Mouse (Mus musculus): ENCODE data around the gene Tor2a. TPM values are rescaled to one million over a fixed set of nuclear protein-coding genes. Genes with fewer than 3 reads are reported as not detected.

Gene Tor2a
- polyA plus RNA-seq (2014; fragmentation: Illumina TruSeq; extraction: RNeasy Lipid Tissue Mini Kit (QIAGEN cat#74804); ENCODE audit: low read depth, low replicate concordance), result 0.64 TPM

GRCm38 (mm10) chr2:32757056-32757845, at the start of gene Tor2a:
Tor2a (plus strand) TSS chr2:32757234.

GRCm38 (mm10) chr2:32712934-32713817, 43.9 kb upstream of the Tor2a start, which contains the start of gene Cdk9:
Cdk9 (minus strand) TSS chr2:32713076.

GRCm38 (mm10) chr2:32720681-32721229, 36.3 kb upstream of the Tor2a start, which contains the start of gene Sh2d3c:
Sh2d3c (plus strand) TSS chr2:32721055.

GRCm38 (mm10) chr2:32740916-32741272, 16.1 kb upstream of the Tor2a start, which contains the start of gene 6330409D20Rik:
6330409D20Rik (minus strand) TSS chr2:32741016.

GRCm38 (mm10) chr2:32775359-32776074, 18.5 kb downstream of the Tor2a start, which contains the start of the genes Ttc16 and Ptrh1:
Ttc16 (minus strand) TSS chr2:32775633.
Ptrh1 (plus strand) TSS chr2:32775786.

GRCm38 (mm10) chr2:32784048-32784681, 27.1 kb downstream of the Tor2a start, which contains the start of gene Cfap157:
Cfap157 (minus strand) TSS chr2:32784428.

Other genes with a start within 250 kb of the Tor2a start
- 8.6 TPM for gene Fam102a, start 221.9 kb upstream of the Tor2a start, polyA plus RNA-seq (2014; fragmentation: Illumina TruSeq; extraction: RNeasy Lipid Tissue Mini Kit (QIAGEN cat#74804); ENCODE audit: low read depth, low replicate concordance)
- 2.4 TPM for gene Dpm2, start 186.4 kb upstream of the Tor2a start, polyA plus RNA-seq (2014; fragmentation: Illumina TruSeq; extraction: RNeasy Lipid Tissue Mini Kit (QIAGEN cat#74804); ENCODE audit: low read depth, low replicate concordance)
- gene Pip5kl1, start 182.4 kb upstream of the Tor2a start, polyA plus RNA-seq (2014; fragmentation: Illumina TruSeq; extraction: RNeasy Lipid Tissue Mini Kit (QIAGEN cat#74804); ENCODE audit: low read depth, low replicate concordance), result not detected
- gene 9430097D07Rik, start 181.6 kb upstream of the Tor2a start, polyA plus RNA-seq (2014; fragmentation: Illumina TruSeq; extraction: RNeasy Lipid Tissue Mini Kit (QIAGEN cat#74804); ENCODE audit: low read depth, low replicate concordance), result not detected
- 0.87 TPM for gene St6galnac4, start 170.1 kb upstream of the Tor2a start, polyA plus RNA-seq (2014; fragmentation: Illumina TruSeq; extraction: RNeasy Lipid Tissue Mini Kit (QIAGEN cat#74804); ENCODE audit: low read depth, low replicate concordance)
- 7.6 TPM for gene St6galnac6, start 157.5 kb upstream of the Tor2a start, polyA plus RNA-seq (2014; fragmentation: Illumina TruSeq; extraction: RNeasy Lipid Tissue Mini Kit (QIAGEN cat#74804); ENCODE audit: low read depth, low replicate concordance)
- 9.0 TPM for gene Ak1, start 135.5 kb upstream of the Tor2a start, polyA plus RNA-seq (2014; fragmentation: Illumina TruSeq; extraction: RNeasy Lipid Tissue Mini Kit (QIAGEN cat#74804); ENCODE audit: low read depth, low replicate concordance)
- gene Eng, start 110.6 kb upstream of the Tor2a start, polyA plus RNA-seq (2014; fragmentation: Illumina TruSeq; extraction: RNeasy Lipid Tissue Mini Kit (QIAGEN cat#74804); ENCODE audit: low read depth, low replicate concordance), result 3.0 TPM
- not detected for gene Fpgs, start 53.1 kb upstream of the Tor2a start, polyA plus RNA-seq (2014; fragmentation: Illumina TruSeq; extraction: RNeasy Lipid Tissue Mini Kit (QIAGEN cat#74804); ENCODE audit: low read depth, low replicate concordance)
- 45.2 TPM for gene Cdk9, start 44.2 kb upstream of the Tor2a start, polyA plus RNA-seq (2014; fragmentation: Illumina TruSeq; extraction: RNeasy Lipid Tissue Mini Kit (QIAGEN cat#74804); ENCODE audit: low read depth, low replicate concordance)
- gene Sh2d3c, start 36.2 kb upstream of the Tor2a start, polyA plus RNA-seq (2014; fragmentation: Illumina TruSeq; extraction: RNeasy Lipid Tissue Mini Kit (QIAGEN cat#74804); ENCODE audit: low read depth, low replicate concordance), result 0.52 TPM
- not detected for gene 6330409D20Rik, start 16.2 kb upstream of the Tor2a start, polyA plus RNA-seq (2014; fragmentation: Illumina TruSeq; extraction: RNeasy Lipid Tissue Mini Kit (QIAGEN cat#74804); ENCODE audit: low read depth, low replicate concordance)
- not detected for gene Ttc16, start 18.4 kb downstream of the Tor2a start, polyA plus RNA-seq (2014; fragmentation: Illumina TruSeq; extraction: RNeasy Lipid Tissue Mini Kit (QIAGEN cat#74804); ENCODE audit: low read depth, low replicate concordance)
- 0.70 TPM for gene Ptrh1, start 18.6 kb downstream of the Tor2a start, polyA plus RNA-seq (2014; fragmentation: Illumina TruSeq; extraction: RNeasy Lipid Tissue Mini Kit (QIAGEN cat#74804); ENCODE audit: low read depth, low replicate concordance)
- gene Cfap157, start 27.2 kb downstream of the Tor2a start, polyA plus RNA-seq (2014; fragmentation: Illumina TruSeq; extraction: RNeasy Lipid Tissue Mini Kit (QIAGEN cat#74804); ENCODE audit: low read depth, low replicate concordance), result not detected
- 8.2 TPM for gene Stxbp1, start 90.0 kb downstream of the Tor2a start, polyA plus RNA-seq (2014; fragmentation: Illumina TruSeq; extraction: RNeasy Lipid Tissue Mini Kit (QIAGEN cat#74804); ENCODE audit: low read depth, low replicate concordance)
- gene Fam129b, start 118.9 kb downstream of the Tor2a start, polyA plus RNA-seq (2014; fragmentation: Illumina TruSeq; extraction: RNeasy Lipid Tissue Mini Kit (QIAGEN cat#74804); ENCODE audit: low read depth, low replicate concordance), result 0.47 TPM
- gene Rpl12, start 204.3 kb downstream of the Tor2a start, polyA plus RNA-seq (2014; fragmentation: Illumina TruSeq; extraction: RNeasy Lipid Tissue Mini Kit (QIAGEN cat#74804); ENCODE audit: low read depth, low replicate concordance), result 137 TPM
- 10.0 TPM for gene Lrsam1, start 204.4 kb downstream of the Tor2a start, polyA plus RNA-seq (2014; fragmentation: Illumina TruSeq; extraction: RNeasy Lipid Tissue Mini Kit (QIAGEN cat#74804); ENCODE audit: low read depth, low replicate concordance)
- not detected for gene Slc2a8, start 224.8 kb downstream of the Tor2a start, polyA plus RNA-seq (2014; fragmentation: Illumina TruSeq; extraction: RNeasy Lipid Tissue Mini Kit (QIAGEN cat#74804); ENCODE audit: low read depth, low replicate concordance)